Mouse (Mus musculus) hindbrain, embryonic 11.5 days (tissue): ENCODE results near the gene Usf1. TPM values are rescaled to one million over a fixed set of nuclear protein-coding genes. Genes with fewer than 3 reads are reported as not detected.

Source experiments
- ATAC-seq: fragments of 200-750 bp; cut with Nextera tagmentation; 2 replicates; pipeline ENCODE4 v1.8.0; 2017; ENCODE audit warnings: mild to moderate bottlenecking, moderate TSS enrichment, moderate library complexity; ENCODE audit not compliant: low FRiP score
- DNase-seq: peaks from one replicate; pipeline ENCODE4 v3.0.0-alpha.2; 2015; ENCODE audit warnings: low spot score
- H3K27ac ChIP-seq: fragments of 300-500 bp; sonication (generic); 2 replicates; pipeline ENCODE4 v1.5.1; 2014; ENCODE audit warnings: mild to moderate bottlenecking, low read depth, low read length
- H3K27me3 ChIP-seq: fragments of 300-500 bp; sonication (generic); 2 replicates; pipeline ENCODE4 v1.6.1; 2014; ENCODE audit warnings: mild to moderate bottlenecking, low read length, moderate library complexity, mixed read lengths; ENCODE audit not compliant: control insufficient read depth, insufficient read depth
- H3K36me3 ChIP-seq: fragments of 300-500 bp; sonication (generic); 2 replicates; pipeline ENCODE4 v1.6.1; 2014; ENCODE audit warnings: mild to moderate bottlenecking, low read length, moderate library complexity, mixed read lengths; ENCODE audit not compliant: control insufficient read depth, insufficient read depth
- H3K4me1 ChIP-seq: fragments of 300-500 bp; sonication (generic); replicated peaks from 2 replicates; pipeline ENCODE4 v1.6.1; 2014; ENCODE audit warnings: low read length, mixed read lengths; ENCODE audit not compliant: control insufficient read depth, insufficient read depth
- H3K4me2 ChIP-seq: fragments of 300-500 bp; sonication (generic); replicated peaks from 2 replicates; pipeline ENCODE4 v1.6.1; 2014; ENCODE audit warnings: mild to moderate bottlenecking, low read depth, low read length
- H3K4me3 ChIP-seq: fragments of 300-500 bp; sonication (generic); 2 replicates; pipeline ENCODE4 v1.5.1; 2014; ENCODE audit warnings: low read depth, low read length
- H3K9ac ChIP-seq: fragments of 300-500 bp; sonication (generic); 2 replicates; pipeline ENCODE4 v1.6.1; 2014; ENCODE audit warnings: low read depth, low read length
- H3K9me3 ChIP-seq: fragments of 300-500 bp; sonication (generic); 2 replicates; pipeline ENCODE4 v1.6.1; 2016; ENCODE audit warnings: low read length; ENCODE audit not compliant: control insufficient read depth
- WGBS: fragments of 180-500 bp; shearing (Covaris S2); extraction: QIAGEN DNeasy Blood & Tissue Kit; methylation state at CpG from one replicate; pipeline ENCODE4 v1.1.7; 2014; 5-methylcytosine and 5-hydroxymethylcytosine counted together
- polyA plus RNA-seq: library from polyadenylated mRNA; unstranded; fragments of >200 nt; fragmentation: Nextera tagmentation; extraction: Ambion mirVana; gene quantifications from 2 replicates; pipeline ENCODE4 v1.2.1, GENCODE M21; 2014

Gene Usf1
- polyA plus RNA-seq, 1 experiment from 2014 or later, result 122 TPM

DNA sequence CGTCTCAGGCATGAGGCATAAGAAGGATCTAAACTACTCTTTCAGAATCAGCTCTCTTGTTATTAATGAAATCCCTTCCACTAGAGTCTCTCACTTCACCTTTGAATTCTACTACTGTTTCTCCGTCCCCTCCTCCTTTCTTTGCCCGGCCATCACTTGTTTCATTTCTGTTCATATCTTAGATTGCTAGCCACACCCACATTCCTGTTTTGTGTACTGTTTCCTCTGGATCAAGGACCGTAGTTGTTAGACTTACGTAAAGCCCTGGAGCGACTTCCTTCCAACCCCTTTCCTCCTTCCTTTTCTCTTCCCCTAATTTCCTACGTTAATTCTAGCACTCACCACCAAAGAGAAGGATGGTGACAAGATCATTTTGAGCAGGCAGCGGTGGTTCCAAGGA is 28.0 kb downstream of the Usf1 start:
- Histone ChIP-seq H3K4me3 (no peak overlapping the region), H3K4me2 (no peak overlapping the region)

GRCm38 (mm10) chr1:171440025-171440725 is 29.1 kb downstream of the Usf1 start:
- peaks cover 21% of the 10 kb centered on the region for H3K27me3 ChIP-seq
- no peak for DNase-seq
- WGBS, result 60% methylated on average over 9 of the region's 9 CpGs
- no peaks in the 10 kb centered on the region for H3K36me3 ChIP-seq
- no peak overlapping the region for H3K4me2 ChIP-seq
- H3K4me3 ChIP-seq, result no peak overlapping the region
- ATAC-seq, result no peak
- no peak overlapping the region for H3K9ac ChIP-seq
- no peaks in the 10 kb centered on the region for H3K4me1 ChIP-seq
- no peak overlapping the region for H3K27ac ChIP-seq
- H3K9me3 ChIP-seq, result no peaks in the 10 kb centered on the region

More for the DNA sequence above, 28.0 kb downstream of the Usf1 start:
- Histone ChIP-seq H3K4me1 (no peaks in the 10 kb centered on the region), H3K27ac (no peak overlapping the region), H3K9ac (no peak overlapping the region), H3K36me3 (no peaks in the 10 kb centered on the region), H3K9me3 (no peaks in the 10 kb centered on the region), H3K27me3 (peaks cover 21% of the 10 kb centered on the region)
- DNase-seq, result no peak
- 56% methylated on average over 8 of the region's 8 CpGs for WGBS
- ATAC-seq, result no peak

GRCm38 (mm10) chr1:171441466-171442412 is 30.6 kb downstream of the Usf1 start:
- ATAC-seq, result no peak
- Histone ChIP-seq H3K4me3 (no peak overlapping the region), H3K9me3 (no peaks in the 10 kb centered on the region), H3K9ac (no peak overlapping the region), H3K4me1 (no peaks in the 10 kb centered on the region), H3K27me3 (peaks cover 19% of the 10 kb centered on the region), H3K27ac (no peak overlapping the region), H3K4me2 (no peak overlapping the region), H3K36me3 (no peaks in the 10 kb centered on the region)
- 56% methylated on average over 7 of the region's 7 CpGs for WGBS
- no peak for DNase-seq

GRCm38 (mm10) chr1:171442413-171442760 is 31.3 kb downstream of the Usf1 start:
- H3K27ac ChIP-seq, result no peak overlapping the region
- H3K4me2 ChIP-seq, result no peak overlapping the region
- H3K9ac ChIP-seq, result no peak overlapping the region
- H3K9me3 ChIP-seq, result no peaks in the 10 kb centered on the region
- no peaks in the 10 kb centered on the region for H3K4me1 ChIP-seq
- ATAC-seq (no peak), DNase-seq (no peak)
- no peak overlapping the region for H3K4me3 ChIP-seq
- 54% methylated on average over 8 of the region's 8 CpGs for WGBS
- no peaks in the 10 kb centered on the region for H3K36me3 ChIP-seq
- H3K27me3 ChIP-seq, result peaks cover 13% of the 10 kb centered on the region

DNA sequence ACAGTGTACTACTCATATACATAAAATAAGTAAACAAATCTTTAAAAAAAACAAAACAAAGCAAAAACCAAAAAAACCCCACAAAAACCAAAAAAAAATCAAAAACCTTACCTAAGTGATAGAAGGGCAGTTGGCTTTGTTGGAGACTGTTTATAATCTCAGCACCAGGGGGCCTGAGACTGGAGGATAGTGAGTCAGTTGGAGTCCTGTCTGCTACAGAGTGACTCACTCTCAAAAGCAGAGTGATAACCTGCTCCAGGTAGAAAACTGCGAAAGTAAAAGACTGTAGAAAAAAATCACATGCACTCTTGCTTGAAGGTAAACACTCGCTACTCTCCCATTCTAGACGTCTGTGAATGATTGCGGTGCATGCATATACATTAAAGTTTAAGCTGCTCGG is 33.9 kb downstream of the Usf1 start:
- no peaks in the 10 kb centered on the region for H3K4me1 ChIP-seq
- DNase-seq (no peak), ATAC-seq (no peak)
- H3K27ac ChIP-seq, result no peak overlapping the region
- no peak overlapping the region for H3K9ac ChIP-seq
- no peaks in the 10 kb centered on the region for H3K9me3 ChIP-seq
- 89% methylated on average over 5 of the region's 5 CpGs for WGBS
- no peak overlapping the region for H3K4me2 ChIP-seq
- no peaks in the 10 kb centered on the region for H3K36me3 ChIP-seq
- no peaks in the 10 kb centered on the region for H3K27me3 ChIP-seq
- no peak overlapping the region for H3K4me3 ChIP-seq

DNA sequence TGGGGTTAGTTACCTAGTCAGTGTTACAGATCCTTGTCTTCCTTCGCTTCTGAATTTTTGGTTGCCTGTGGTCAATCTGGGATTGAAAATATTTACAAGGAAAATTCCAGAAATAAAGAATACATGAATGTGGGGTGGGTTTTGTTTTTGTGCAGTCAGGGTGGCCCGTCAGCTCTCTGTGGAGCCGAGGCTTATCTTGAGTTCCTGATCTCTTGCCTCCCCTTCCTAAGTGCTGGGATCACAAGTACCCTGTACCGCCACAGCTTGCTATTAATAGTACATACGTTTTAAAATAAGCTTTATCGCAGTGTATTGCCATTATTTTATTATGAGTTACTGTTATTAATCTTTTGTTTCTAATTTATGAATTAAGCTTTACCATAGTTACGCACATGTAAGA is 35.7 kb downstream of the Usf1 start:
- H3K4me1 ChIP-seq, result no peaks in the 10 kb centered on the region
- 87% methylated on average over 7 of the region's 7 CpGs for WGBS
- no peak for ATAC-seq
- no peak overlapping the region for H3K4me2 ChIP-seq
- H3K9ac ChIP-seq, result no peak overlapping the region
- H3K36me3 ChIP-seq, result no peaks in the 10 kb centered on the region
- no peak for DNase-seq
- H3K27ac ChIP-seq, result no peak overlapping the region
- no peak overlapping the region for H3K4me3 ChIP-seq
- H3K27me3 ChIP-seq, result no peaks in the 10 kb centered on the region
- no peaks in the 10 kb centered on the region for H3K9me3 ChIP-seq

DNA sequence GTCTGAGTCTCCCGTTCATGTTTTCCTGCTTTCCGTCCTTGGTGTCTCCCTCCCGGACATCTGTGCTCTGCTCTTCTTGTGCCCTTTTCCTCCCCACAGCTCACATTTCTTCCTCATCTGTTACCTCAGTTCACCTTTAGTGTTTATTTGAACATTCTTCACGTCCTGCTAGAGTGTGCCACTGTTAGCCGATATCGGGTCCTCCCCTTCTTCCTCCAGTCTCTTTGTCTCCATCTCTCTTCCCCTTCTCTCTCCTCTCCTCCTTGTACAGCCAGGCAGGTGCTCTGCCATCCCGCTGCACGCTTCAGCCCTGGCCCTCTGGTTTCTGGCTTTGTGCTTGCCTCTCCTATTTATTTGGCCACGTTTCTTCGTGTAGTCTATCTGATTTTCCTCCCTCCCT is 36.6 kb downstream of the Usf1 start:
- H3K27me3 ChIP-seq, result no peaks in the 10 kb centered on the region
- no peak overlapping the region for H3K9ac ChIP-seq
- no peaks in the 10 kb centered on the region for H3K9me3 ChIP-seq
- no peak for DNase-seq
- H3K4me1 ChIP-seq, result no peaks in the 10 kb centered on the region
- no peak for ATAC-seq
- H3K36me3 ChIP-seq, result no peaks in the 10 kb centered on the region
- no peak overlapping the region for H3K27ac ChIP-seq
- 68% methylated on average over 10 of the region's 10 CpGs for WGBS
- H3K4me3 ChIP-seq, result no peak overlapping the region
- H3K4me2 ChIP-seq, result no peak overlapping the region

DNA sequence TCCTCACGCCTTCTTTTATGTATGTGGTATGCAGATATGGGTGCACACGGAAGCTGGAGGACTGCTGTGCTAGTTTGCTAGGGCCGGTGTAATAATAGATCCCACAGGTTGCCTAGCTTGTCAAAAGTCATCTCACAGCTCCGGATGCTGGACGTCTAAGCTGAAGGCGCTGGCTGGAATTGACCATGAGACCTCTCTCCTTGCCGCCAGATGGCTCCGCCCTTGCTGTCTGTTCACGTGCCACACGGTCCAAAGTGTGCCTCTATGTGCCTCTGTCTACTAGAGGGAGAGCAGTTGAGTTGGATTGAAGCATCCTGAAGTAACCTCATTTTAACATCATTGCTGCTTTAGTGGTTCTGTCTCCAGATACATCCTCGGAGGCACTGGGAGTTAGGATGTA is 38.9 kb downstream of the Usf1 start:
- Histone ChIP-seq H3K4me1 (no peaks in the 10 kb centered on the region), H3K4me2 (no peak overlapping the region), H3K9me3 (no peaks in the 10 kb centered on the region), H3K27ac (no peak overlapping the region), H3K4me3 (no peak overlapping the region), H3K9ac (no peak overlapping the region), H3K36me3 (no peaks in the 10 kb centered on the region), H3K27me3 (no peaks in the 10 kb centered on the region)
- WGBS, result 86% methylated on average over 11 of the region's 11 CpGs
- DNase-seq, result no peak
- ATAC-seq, result no peak

GRCm38 (mm10) chr1:171451001-171451400 is 39.9 kb downstream of the Usf1 start:
- no peak for ATAC-seq
- DNase-seq, result no peak
- WGBS, result 89% methylated on average over 10 of the region's 10 CpGs
- Histone ChIP-seq H3K4me1 (no peaks in the 10 kb centered on the region), H3K4me3 (no peak overlapping the region), H3K36me3 (no peaks in the 10 kb centered on the region), H3K4me2 (no peak overlapping the region), H3K27ac (no peak overlapping the region), H3K9ac (no peak overlapping the region), H3K27me3 (no peaks in the 10 kb centered on the region), H3K9me3 (no peaks in the 10 kb centered on the region)
